ENCODE assay signal across 8 mouse cellular contexts in genomic region chr9:121285341-121286324, GRCm38 (mm10). TPM values are rescaled to one million over a fixed set of nuclear protein-coding genes. Genes with fewer than 3 reads are reported as not detected.
DNase-seq lines count a peak whose midpoint lies in the region; ATAC-seq and TF ChIP-seq lines count a peak whose summit lies in the region.

No protein-coding gene starts in this region.

- no peak for TF ChIP-seq CTCF in left cerebral cortex, adult 2 months (IDR thresholded peaks at IDR 0.05)
- TF ChIP-seq CTCF in forebrain, postnatal 0 days (IDR thresholded peaks at IDR 0.05; ENCODE audit: low read depth): no peak

- H3K27me3 ChIP-seq in forebrain, postnatal 0 days (ENCODE audit: insufficient read depth, low read length): no peaks in the 10 kb centered on the region
- no peaks in the 10 kb centered on the region for H3K27me3 ChIP-seq in hindbrain, embryonic 13.5 days
- H3K27me3 ChIP-seq in limb, embryonic 13.5 days: no peaks in the 10 kb centered on the region
- peaks cover 3% of the 10 kb centered on the region; the same call in 1 of the 2 replicates for H3K27me3 ChIP-seq in midbrain, embryonic 13.5 days

- H3K27ac ChIP-seq in left cerebral cortex, adult 2 months: peak overlapping the region; percentile 50; the same call in 1 of the 2 replicates
- no peak overlapping the region for H3K27ac ChIP-seq in forebrain, postnatal 0 days (ENCODE audit: low read depth, low read length)
- peak overlapping the region; percentile 25; the same call in 1 of the 2 replicates for H3K27ac ChIP-seq in hindbrain, embryonic 13.5 days
- H3K27ac ChIP-seq in limb, embryonic 13.5 days: no peak overlapping the region
- no peak overlapping the region for H3K27ac ChIP-seq in midbrain, embryonic 13.5 days

- H3K4me2 ChIP-seq in forebrain, postnatal 0 days (ENCODE audit: low read depth): peak overlapping the region; percentile 66
- H3K4me2 ChIP-seq in hindbrain, embryonic 13.5 days: peak overlapping the region; percentile 58
- H3K4me2 ChIP-seq in limb, embryonic 13.5 days (replicated peaks): peak overlapping the region; percentile 63
- peak overlapping the region; percentile 57 for H3K4me2 ChIP-seq in midbrain, embryonic 13.5 days (replicated peaks)

- H3K4me3 ChIP-seq in left cerebral cortex, adult 2 months: peak overlapping the region; percentile 49
- peak overlapping the region; percentile 43 for H3K4me3 ChIP-seq in forebrain, postnatal 0 days (ENCODE audit: low read depth, low read length)
- peak overlapping the region; percentile 48 for H3K4me3 ChIP-seq in hindbrain, embryonic 13.5 days
- H3K4me3 ChIP-seq in limb, embryonic 13.5 days: peak overlapping the region; percentile 47
- peak overlapping the region; percentile 45 for H3K4me3 ChIP-seq in midbrain, embryonic 13.5 days (replicated peaks)

- H3K4me1 ChIP-seq in forebrain, postnatal 0 days (ENCODE audit: insufficient read depth): no peaks in the 10 kb centered on the region
- H3K4me1 ChIP-seq in hindbrain, embryonic 13.5 days (replicated peaks): peaks cover 10% of the 10 kb centered on the region
- H3K4me1 ChIP-seq in limb, embryonic 13.5 days: no peaks in the 10 kb centered on the region
- H3K4me1 ChIP-seq in midbrain, embryonic 13.5 days (replicated peaks): peaks cover 10% of the 10 kb centered on the region

- no peaks in the 10 kb centered on the region for H3K36me3 ChIP-seq in forebrain, postnatal 0 days (ENCODE audit: insufficient read depth)
- H3K36me3 ChIP-seq in hindbrain, embryonic 13.5 days: 0 out of 2 replicates have a peak, but pooled peaks cover 3% of the 10 kb centered on the region
- H3K36me3 ChIP-seq in limb, embryonic 13.5 days: peaks cover 6% of the 10 kb centered on the region; the same call in 1 of the 2 replicates
- 0 out of 2 replicates have a peak, but pooled peaks cover 4% of the 10 kb centered on the region for H3K36me3 ChIP-seq in midbrain, embryonic 13.5 days

- H3K9ac ChIP-seq in forebrain, postnatal 0 days: peak overlapping the region; percentile 35; the same call in 1 of the 2 replicates
- H3K9ac ChIP-seq in hindbrain, embryonic 13.5 days: peak overlapping the region; percentile 66
- peak overlapping the region; percentile 57 for H3K9ac ChIP-seq in limb, embryonic 13.5 days
- H3K9ac ChIP-seq in midbrain, embryonic 13.5 days (replicated peaks): peak overlapping the region; percentile 57

- intact Hi-C loops in left cerebral cortex, adult 2 months (cut with DNase I): no loop called here

- peak; percentile 89 for ATAC-seq in forebrain, postnatal 0 days
- ATAC-seq in hindbrain, embryonic 13.5 days (ENCODE audit: low FRiP score): peak; percentile 84
- peak; percentile 88 for ATAC-seq in limb, embryonic 13.5 days (ENCODE audit: low FRiP score, low read depth)
- peak; percentile 89 for ATAC-seq in midbrain, embryonic 13.5 days

- DNase-seq in left cerebral cortex, adult 2 months (ENCODE audit: extremely low spot score in 1 of 2, low spot score in 2 of 2): peak in 1 of 2 experiments; percentile 43
- no peak for DNase-seq in left cerebral cortex, adult 8-10 months (ENCODE audit: low spot score in 2 of 2)
- DNase-seq in c-Kit-negative CD71-positive TER-119-positive erythroid progenitor cells, embryonic 14.5 days (ENCODE audit: low read depth, low spot score): peak; percentile 67
- DNase-seq in forebrain, postnatal 0 days: peak; percentile 72
- DNase-seq in spleen, postnatal 36 days (ENCODE audit: low spot score in 2 of 2): peak; percentile 66

- WGBS in forebrain, postnatal 0 days: 19% methylated on average over 29 of the region's 29 CpGs
- WGBS in hindbrain, embryonic 13.5 days: 16% methylated on average over 29 of the region's 29 CpGs
- WGBS in limb, embryonic 13.5 days: 25% methylated on average over 29 of the region's 29 CpGs
- WGBS in midbrain, embryonic 13.5 days: 19% methylated on average over 29 of the region's 29 CpGs

- H3K9me3 ChIP-seq in forebrain, postnatal 0 days (ENCODE audit: low read length): 0 out of 2 replicates have a peak, but pooled peaks cover 3% of the 10 kb centered on the region
- peaks cover 16% of the 10 kb centered on the region; the same call in 1 of the 2 replicates for H3K9me3 ChIP-seq in hindbrain, embryonic 13.5 days
- peaks cover 16% of the 10 kb centered on the region; the same call in 1 of the 2 replicates for H3K9me3 ChIP-seq in limb, embryonic 13.5 days
- H3K9me3 ChIP-seq in midbrain, embryonic 13.5 days: peaks cover 6% of the 10 kb centered on the region; the same call in 1 of the 2 replicates

RNA-seq across cellular contexts. Expression of gene Ulk4, which starts 8.6 kb away (rescaled TPM):
- total RNA-seq in left cerebral cortex, adult 2 months (2021): 1 to 10 TPM; 9.2 to 9.9 TPM
- 10 to 100 TPM in 1 of 4 experiments, 1 to 10 TPM in 3; 7.7 to 10.4 (median 9.2) TPM for total RNA-seq in left cerebral cortex, adult 8-10 months (2022)
- total RNA-seq in forebrain, postnatal 0 days (2014; rRNA removed): 5.5 and 13.3 TPM in 2 replicates
- polyA plus RNA-seq in forebrain, postnatal 0 days (2015; fragmentation: Nextera tagmentation; extraction: Ambion mirVana): 104 and 105 TPM in 2 replicates
- 106 and 109 TPM in 2 replicates for polyA plus RNA-seq in hindbrain, embryonic 13.5 days (2015; fragmentation: Nextera tagmentation; extraction: Ambion mirVana)
- 167 and 187 TPM in 2 replicates for polyA plus RNA-seq in limb, embryonic 13.5 days (2015; fragmentation: Nextera tagmentation; extraction: Ambion mirVana)
- polyA plus RNA-seq in midbrain, embryonic 13.5 days (2015; fragmentation: Nextera tagmentation; extraction: Ambion mirVana): 151 and 159 TPM in 2 replicates

RNA-seq across cellular contexts. Expression of gene Trak1, which starts 11.7 kb away (rescaled TPM):
- total RNA-seq in left cerebral cortex, adult 2 months (2021): 100 to 1,000 TPM; 247 to 298 TPM
- total RNA-seq in left cerebral cortex, adult 8-10 months (2022): 100 to 1,000 TPM; 206 to 233 (median 225) TPM
- total RNA-seq in forebrain, postnatal 0 days (2014; rRNA removed): 115 and 116 TPM in 2 replicates
- 46.2 and 61.8 TPM in 2 replicates for polyA plus RNA-seq in forebrain, postnatal 0 days (2015; fragmentation: Nextera tagmentation; extraction: Ambion mirVana)
- polyA plus RNA-seq in hindbrain, embryonic 13.5 days (2015; fragmentation: Nextera tagmentation; extraction: Ambion mirVana): 43.0 and 46.2 TPM in 2 replicates
- 17.0 and 17.7 TPM in 2 replicates for polyA plus RNA-seq in limb, embryonic 13.5 days (2015; fragmentation: Nextera tagmentation; extraction: Ambion mirVana)
- 41.1 and 44.8 TPM in 2 replicates for polyA plus RNA-seq in midbrain, embryonic 13.5 days (2015; fragmentation: Nextera tagmentation; extraction: Ambion mirVana)

Comparison
In these comparisons a context has a peak if more than half of its experiments do, and no peak if none do; other contexts are left out.
1. DNase-seq: peak in c-Kit-negative CD71-positive TER-119-positive erythroid progenitor cells, embryonic 14.5 days (single experiment), forebrain, postnatal 0 days (single experiment) and spleen, postnatal 36 days (2 of 2); none in left cerebral cortex, adult 8-10 months (0 of 2).
2. H3K27ac ChIP-seq: peak in left cerebral cortex, adult 2 months (single experiment) and hindbrain, embryonic 13.5 days (single experiment); none in forebrain, postnatal 0 days (single experiment), limb, embryonic 13.5 days (single experiment) and midbrain, embryonic 13.5 days (single experiment).
3. Peak in every context shown above with its lines, with median percentiles within 50 percentile points of each other: H3K4me3 ChIP-seq, ATAC-seq, H3K4me2 ChIP-seq and H3K9ac ChIP-seq.